Mouse (Mus musculus) frontal cortex, postnatal 14 days (tissue): ENCODE measurements around the gene Syndig1.
A peak's percentile ranks its signal among the peaks of the same experiment; 100 is the strongest.

ENCODE experiments used
- DNase-seq, 2 experiments: peaks; one replicate each; pipeline ENCODE4 v3.0.0; 2022; ENCODE audit warnings: low spot score in 2 of 2

The Syndig1 gene

GRCm38 (mm10) chr2:149873346-149873745 lies 44.3 kb downstream of the Syndig1 start:
- DNase-seq: peak; percentile 64 to 76

DNA sequence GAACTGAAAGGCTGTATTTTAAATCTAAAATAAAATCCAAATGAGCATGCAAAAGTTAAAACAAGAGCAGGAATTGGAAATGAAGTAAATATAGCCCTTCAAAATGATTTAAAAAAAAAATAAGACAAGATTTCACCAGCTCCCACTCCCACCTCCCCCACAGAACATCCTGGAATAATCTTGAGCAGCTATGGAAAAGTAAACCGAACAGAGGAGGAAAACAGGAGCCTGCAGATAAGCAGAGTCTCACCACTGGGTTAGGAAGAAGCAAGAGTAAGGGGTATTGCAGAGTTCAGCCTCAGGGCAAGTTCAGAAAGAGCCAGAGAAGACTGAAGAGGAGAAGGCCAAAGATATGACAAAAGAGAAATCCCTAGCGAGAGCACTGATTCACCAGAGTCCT lies 48.9 kb downstream of the Syndig1 start:
- no peak for DNase-seq

GRCm38 (mm10) chr2:149887634-149888033 lies 58.6 kb downstream of the Syndig1 start:
- DNase-seq: no peak

DNA sequence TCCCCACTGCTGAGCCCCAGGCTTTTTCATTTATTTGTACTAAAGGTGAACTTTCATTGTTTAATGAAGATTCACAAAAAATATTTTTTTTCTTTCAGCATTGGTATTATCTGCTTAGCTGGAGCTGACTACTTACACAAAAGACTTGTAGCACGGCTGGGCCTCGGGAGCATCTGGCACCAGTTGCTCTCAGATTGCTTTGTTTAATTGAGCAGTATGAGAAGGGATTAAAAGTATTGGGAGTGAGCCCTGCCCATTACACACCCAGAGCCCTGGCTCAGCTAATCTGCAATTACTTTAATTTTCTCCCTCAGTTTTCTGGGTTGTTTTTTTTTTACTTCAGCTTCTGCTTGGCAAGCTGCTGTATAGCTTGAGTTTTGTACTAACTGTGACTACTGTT lies 62.6 kb downstream of the Syndig1 start:
- no peak for DNase-seq

- no peak for DNase-seq
These were observed 67.3 kb downstream of the Syndig1 start for GRCm38 (mm10) chr2:149896337-149896736.

- no peak for DNase-seq
These were observed 70.6 kb downstream of the Syndig1 start for GRCm38 (mm10) chr2:149899615-149900014.

- no peak for DNase-seq
These were observed 71.6 kb downstream of the Syndig1 start for GRCm38 (mm10) chr2:149900606-149901005.

- no peak for DNase-seq
These were observed 75.4 kb downstream of the Syndig1 start for GRCm38 (mm10) chr2:149904405-149904804.

DNA sequence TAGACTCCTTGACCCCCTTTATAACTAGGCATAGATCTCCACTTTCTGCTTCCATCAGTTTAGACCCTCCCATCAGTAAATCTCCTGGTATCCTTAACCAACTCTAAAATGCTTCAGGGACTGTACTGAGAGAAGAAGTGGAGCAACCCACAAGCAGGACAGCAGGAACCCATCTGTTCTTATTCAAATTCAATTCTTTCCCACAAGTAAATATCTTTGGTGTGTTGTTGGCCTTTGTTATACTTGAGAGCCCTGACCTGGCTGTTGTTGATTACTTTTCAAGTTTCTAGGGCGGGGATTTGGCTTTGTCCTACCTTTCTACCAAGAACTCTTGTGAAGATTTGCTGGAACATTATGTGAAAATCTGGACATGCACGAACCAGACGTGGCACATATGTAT lies 77.7 kb downstream of the Syndig1 start:
- DNase-seq: no peak

DNA sequence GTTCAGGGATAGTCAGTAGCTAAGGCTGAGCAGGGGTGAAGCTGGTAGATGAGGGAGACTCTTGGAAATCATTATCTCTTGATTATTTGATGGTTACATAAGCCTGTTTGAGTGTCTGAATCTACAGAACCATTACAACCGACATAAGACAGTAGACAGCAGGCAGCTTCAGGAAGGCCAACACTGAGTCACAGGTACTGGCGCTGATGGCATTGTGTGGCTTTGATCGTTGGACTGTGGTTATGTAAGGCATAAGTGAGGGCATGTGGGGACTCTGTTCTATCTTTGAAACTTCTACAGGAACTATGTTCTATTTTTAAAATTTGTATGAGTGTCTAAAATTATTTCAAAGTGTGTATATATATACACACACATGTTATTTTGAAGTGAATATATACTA lies 88.2 kb downstream of the Syndig1 start:
- DNase-seq: no peak

DNA sequence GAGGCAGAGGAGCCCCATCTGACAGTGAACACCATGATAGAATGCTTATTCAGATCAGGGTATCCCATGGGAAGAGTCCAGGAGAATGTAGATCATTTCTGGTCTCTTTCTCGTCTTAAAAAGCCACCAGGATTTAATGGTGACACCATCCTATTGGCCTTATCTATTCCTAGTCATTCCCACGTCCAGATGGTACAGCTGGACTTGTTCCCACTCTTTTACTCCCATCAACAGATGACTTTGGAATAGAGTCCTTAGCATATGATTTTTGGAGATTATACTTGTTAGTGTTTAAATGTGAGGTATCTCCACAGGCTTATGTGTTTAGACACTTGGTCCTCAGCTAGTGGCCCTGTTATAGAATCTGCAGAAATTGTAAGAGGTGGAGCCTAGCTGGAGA lies 94.5 kb downstream of the Syndig1 start:
- no peak for DNase-seq

GRCm38 (mm10) chr2:149925911-149926310 lies 96.9 kb downstream of the Syndig1 start:
- no peak for DNase-seq

GRCm38 (mm10) chr2:149927001-149927400 lies 98.0 kb downstream of the Syndig1 start:
- no peak for DNase-seq

- DNase-seq: no peak
These were observed 98.5 kb downstream of the Syndig1 start for GRCm38 (mm10) chr2:149927481-149927880.

DNA sequence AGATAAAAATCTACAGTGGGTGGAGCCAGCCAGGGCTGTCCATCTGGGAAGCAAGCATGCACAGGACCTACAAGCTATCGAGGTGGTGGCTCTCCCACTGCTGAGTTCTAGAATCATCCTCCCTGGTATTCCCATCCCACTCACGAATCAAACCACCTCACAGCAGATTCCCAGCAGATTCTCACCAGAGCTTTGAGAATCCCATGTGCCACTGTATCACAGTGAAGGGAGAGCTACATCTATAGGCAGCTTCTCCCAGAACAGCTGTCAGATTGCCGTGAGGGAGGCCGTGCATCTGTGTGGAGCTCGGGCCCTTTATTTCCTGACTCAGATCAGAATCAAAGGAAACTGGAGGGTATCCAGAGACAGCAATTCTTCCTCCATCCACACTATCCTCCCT lies 101.0 kb downstream of the Syndig1 start:
- DNase-seq: no peak

GRCm38 (mm10) chr2:149931111-149931510 lies 102.1 kb downstream of the Syndig1 start:
- no peak for DNase-seq

DNA sequence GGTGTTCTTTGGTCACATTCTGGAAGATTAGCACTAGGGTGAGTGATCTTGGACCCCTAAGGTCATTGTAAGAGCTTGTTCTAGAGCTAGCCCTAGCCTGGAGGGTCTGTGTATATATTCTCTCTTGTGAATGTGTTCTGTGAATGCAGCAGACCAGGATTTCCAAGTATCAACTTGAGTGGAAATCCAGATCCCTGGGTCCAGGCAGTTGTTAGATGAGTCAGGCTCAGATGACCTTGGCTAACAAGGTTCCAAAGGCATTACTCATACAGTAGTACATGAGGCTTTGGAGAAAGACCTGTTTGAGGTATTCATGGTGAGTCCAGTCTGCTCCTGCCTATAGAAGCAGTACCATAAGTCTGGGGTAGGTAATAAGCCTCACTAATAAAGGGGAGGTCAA lies 103.1 kb downstream of the Syndig1 start:
- no peak for DNase-seq

DNA sequence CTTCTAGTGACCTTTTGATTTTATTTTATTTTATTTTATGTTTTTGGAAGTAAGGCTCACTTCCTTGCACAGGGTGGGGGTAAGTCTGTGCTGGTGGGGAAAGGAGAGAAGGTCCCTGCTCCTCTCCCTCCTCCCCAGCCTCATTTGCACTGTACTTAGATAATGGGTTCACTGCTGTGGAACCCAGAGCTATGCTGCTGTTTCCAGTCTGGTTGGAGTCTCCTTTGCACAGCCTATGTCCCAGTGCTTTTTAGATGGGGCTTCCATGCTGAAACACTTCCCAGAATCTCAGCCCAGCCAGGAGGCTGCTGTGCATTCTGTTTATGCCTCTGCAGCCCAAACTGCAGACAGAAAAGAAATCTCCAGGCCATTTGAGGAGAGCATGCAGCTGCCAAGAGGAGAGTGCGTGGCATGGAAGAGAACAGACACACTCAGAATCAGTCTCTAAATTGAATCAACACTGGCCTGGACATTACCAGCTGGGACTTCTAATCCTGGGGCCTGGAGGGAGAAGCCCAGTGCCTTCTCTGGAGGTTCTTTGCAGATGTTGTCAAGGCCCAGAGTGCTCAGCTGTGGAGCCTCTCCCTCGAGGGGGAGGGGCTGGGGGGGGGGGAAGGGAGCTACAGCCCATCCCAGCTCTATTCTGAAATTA lies 104.4 kb downstream of the Syndig1 start:
- DNase-seq: peak; percentile 10 to 12

DNA sequence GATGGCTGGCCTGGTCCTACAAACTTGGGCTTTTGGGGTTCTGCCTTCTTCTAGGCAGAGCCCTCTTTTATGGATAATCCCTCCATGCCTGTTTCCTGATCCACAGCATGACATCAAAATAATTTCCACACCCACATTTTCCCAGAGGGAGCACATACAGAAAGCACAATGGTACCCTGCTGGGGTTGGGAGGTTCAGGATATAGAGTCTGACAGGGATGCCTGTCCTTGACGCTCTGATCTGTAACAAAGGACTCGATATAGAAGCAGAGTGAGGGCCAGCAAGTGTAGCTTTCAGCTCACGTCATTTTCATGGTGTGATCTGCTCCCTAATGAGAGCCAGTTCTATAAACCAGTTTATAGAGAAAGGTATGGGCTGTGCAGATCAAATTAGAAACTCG lies 105.1 kb downstream of the Syndig1 start:
- no peak for DNase-seq

GRCm38 (mm10) chr2:149938829-149939228 lies 109.8 kb downstream of the Syndig1 start:
- no peak for DNase-seq

- DNase-seq: no peak
These were observed 110.6 kb downstream of the Syndig1 start for GRCm38 (mm10) chr2:149939586-149939985.

DNA sequence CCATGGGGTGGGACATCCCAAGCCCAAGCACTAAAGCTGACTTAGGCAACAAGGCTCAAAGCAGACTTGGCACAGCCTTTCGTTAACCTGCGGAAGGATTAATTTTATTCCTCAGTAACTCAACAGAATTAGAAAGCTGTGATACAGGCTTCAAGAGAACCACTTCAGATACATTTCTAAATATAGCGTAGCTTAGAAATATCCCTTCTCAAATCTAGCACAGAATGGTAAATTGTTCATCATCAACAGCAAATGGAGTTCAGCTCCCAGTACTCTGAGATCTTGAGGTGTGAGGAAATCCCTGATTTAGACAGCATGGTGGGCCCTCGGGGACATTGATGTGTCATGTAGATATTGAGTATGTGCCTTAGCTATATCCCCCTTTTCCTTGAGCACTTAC lies 121.6 kb downstream of the Syndig1 start:
- DNase-seq: no peak

DNA sequence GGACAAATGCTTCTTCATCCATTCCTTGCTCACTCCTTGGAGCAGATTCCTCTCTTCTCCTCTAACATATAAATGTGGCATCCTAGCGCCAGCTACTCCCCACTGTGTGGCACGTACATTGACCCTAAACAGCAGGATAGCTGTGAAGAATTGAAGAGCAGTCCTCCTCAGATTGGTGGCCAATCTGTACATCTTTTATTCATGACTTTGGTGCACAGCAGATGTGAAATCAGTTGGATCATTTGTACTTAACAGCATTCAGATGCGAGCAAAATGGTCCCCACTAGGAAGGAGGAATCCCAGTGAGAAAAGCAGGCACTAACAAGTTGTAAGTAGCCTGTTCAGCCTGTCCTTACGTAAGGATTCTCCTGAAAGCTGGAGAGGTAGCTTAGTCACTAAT lies 142.0 kb downstream of the Syndig1 start:
- DNase-seq: no peak

DNA sequence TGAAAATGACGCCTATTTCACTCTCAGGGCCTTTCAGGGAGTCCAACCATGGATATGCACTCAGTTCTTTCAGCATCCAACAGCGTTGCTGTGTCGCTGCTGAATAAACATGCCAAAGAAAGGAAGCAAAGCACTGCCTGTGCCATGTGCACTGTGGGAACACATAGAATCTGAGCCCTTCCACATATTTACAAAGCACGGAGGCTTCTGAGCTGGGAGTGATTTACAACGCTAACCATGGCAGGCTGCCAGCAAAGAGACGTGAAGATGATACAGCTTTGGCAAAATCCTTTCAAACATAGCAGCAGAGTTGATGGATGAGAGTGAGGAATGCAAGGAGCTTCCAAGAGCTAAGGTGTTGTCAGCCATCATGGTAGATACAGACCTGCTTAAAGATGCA lies 144.6 kb downstream of the Syndig1 start:
- peak; percentile 28 to 44 for DNase-seq
